Mouse (Mus musculus) brain, embryonic 14.5 days (tissue): Measurements from ENCODE around the gene Bcas1.

Source experiments
- CTCF ChIP-seq: fragments of 200-500 bp; IDR thresholded peaks from 2 replicates; pipeline ENCODE4 v1.5.1; 2012; ENCODE audit warnings: inconsistent platforms, mild to moderate bottlenecking, moderate library complexity, borderline replicate concordance; ENCODE audit not compliant: insufficient read depth, insufficient read length; ENCODE audit errors: extremely low read depth
- POLR2A ChIP-seq: fragments of 200-500 bp; IDR thresholded peaks from 2 replicates; pipeline ENCODE4 v1.6.1; 2012; ENCODE audit warnings: mild to moderate bottlenecking, inconsistent platforms, borderline replicate concordance; ENCODE audit not compliant: poor library complexity, insufficient read depth, insufficient read length, severe bottlenecking; ENCODE audit errors: extremely low read depth

- TF ChIP-seq POLR2A, result no peak
- peak; percentile 31; the same call in 1 of the 2 replicates for TF ChIP-seq CTCF
Observed at GRCm38 (mm10) chr2:170356667-170357374, 70.8 kb downstream of the Bcas1 start.
